Mouse (Mus musculus): ENCODE data around the gene Myo3b. TPM values are rescaled to one million over a fixed set of nuclear protein-coding genes. Genes with fewer than 3 reads are reported as not detected.

Gene Myo3b
- polyA plus RNA-seq, 1 experiment from 2014 or later, result 0.41 TPM

GRCm38 (mm10) chr2:70167944-70168935 lies 129.3 kb downstream of the Myo3b start:
- 71% methylated on average over 17 of the region's 17 CpGs for WGBS

GRCm38 (mm10) chr2:70170469-70170868 lies 131.5 kb downstream of the Myo3b start:
- no peak overlapping the region for H3K27ac ChIP-seq (ENCODE audit: poor library complexity, severe bottlenecking)
- H3K4me2 ChIP-seq, result no peak overlapping the region
- H3K9me3 ChIP-seq (replicated peaks), result no peaks in the 10 kb centered on the region
- 81% methylated on average over 5 of the region's 5 CpGs for WGBS
- H3K36me3 ChIP-seq, result no peaks in the 10 kb centered on the region
- no peak overlapping the region for H3K4me3 ChIP-seq
- H3K9ac ChIP-seq, result no peak overlapping the region
- no peak for ATAC-seq (ENCODE audit: insufficient number of reproducible peaks, low FRiP score)
- H3K27me3 ChIP-seq (replicated peaks), result no peaks in the 10 kb centered on the region
- H3K4me1 ChIP-seq (replicated peaks), result no peaks in the 10 kb centered on the region

More at GRCm38 (mm10) chr2:70167944-70168935, 129.3 kb downstream of the Myo3b start:
- Histone ChIP-seq H3K27me3 (replicated peaks) (no peaks in the 10 kb centered on the region), H3K4me3 (no peak overlapping the region), H3K27ac (ENCODE audit: poor library complexity, severe bottlenecking) (no peak overlapping the region), H3K9ac (no peak overlapping the region), H3K4me1 (replicated peaks) (no peaks in the 10 kb centered on the region), H3K36me3 (no peaks in the 10 kb centered on the region), H3K4me2 (no peak overlapping the region), H3K9me3 (replicated peaks) (no peaks in the 10 kb centered on the region)
- no peak for ATAC-seq (ENCODE audit: insufficient number of reproducible peaks, low FRiP score)

- no peaks in the 10 kb centered on the region for H3K4me1 ChIP-seq (replicated peaks)
- no peak overlapping the region for H3K9ac ChIP-seq
- no peak overlapping the region for H3K27ac ChIP-seq (ENCODE audit: poor library complexity, severe bottlenecking)
- no peak overlapping the region for H3K4me3 ChIP-seq
- WGBS, result 74% methylated on average over 6 of the region's 6 CpGs
- no peaks in the 10 kb centered on the region for H3K9me3 ChIP-seq (replicated peaks)
- ATAC-seq (ENCODE audit: insufficient number of reproducible peaks, low FRiP score), result no peak
- H3K27me3 ChIP-seq (replicated peaks), result no peaks in the 10 kb centered on the region
- no peak overlapping the region for H3K4me2 ChIP-seq
- no peaks in the 10 kb centered on the region for H3K36me3 ChIP-seq
These were observed 138.1 kb downstream of the Myo3b start for GRCm38 (mm10) chr2:70176823-70177708.

- H3K27ac ChIP-seq (ENCODE audit: poor library complexity, severe bottlenecking), result no peak overlapping the region
- 80% methylated on average over 5 of the region's 5 CpGs for WGBS
These were observed 138.7 kb downstream of the Myo3b start for GRCm38 (mm10) chr2:70177709-70178030.

DNA sequence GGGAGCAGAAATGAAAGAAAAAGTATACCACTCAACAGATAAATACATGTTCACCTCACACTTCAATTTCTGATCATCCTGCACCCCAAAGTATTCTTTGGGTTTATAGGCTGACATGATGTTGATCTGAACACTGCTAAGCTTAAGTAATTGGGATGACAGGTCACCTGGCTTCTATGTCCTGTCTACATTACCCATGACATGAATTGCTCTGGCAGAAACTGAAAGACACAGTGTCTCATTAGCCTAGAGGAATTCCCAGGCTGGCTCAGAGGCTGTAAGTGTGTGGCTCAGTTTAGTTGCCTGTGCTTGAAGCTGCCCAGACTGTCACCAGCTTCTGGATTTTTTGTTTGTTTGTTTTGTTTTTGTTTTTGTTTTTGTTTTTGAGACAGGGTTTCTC lies 139.3 kb downstream of the Myo3b start:
- H3K27me3 ChIP-seq (replicated peaks), result no peaks in the 10 kb centered on the region
- no peak overlapping the region for H3K9ac ChIP-seq
- H3K4me1 ChIP-seq (replicated peaks), result no peaks in the 10 kb centered on the region
- H3K4me2 ChIP-seq, result no peak overlapping the region
- no peaks in the 10 kb centered on the region for H3K9me3 ChIP-seq (replicated peaks)
- H3K4me3 ChIP-seq, result no peak overlapping the region
- no peak overlapping the region for H3K27ac ChIP-seq (ENCODE audit: poor library complexity, severe bottlenecking)
- no peak for ATAC-seq (ENCODE audit: insufficient number of reproducible peaks, low FRiP score)
- H3K36me3 ChIP-seq, result no peaks in the 10 kb centered on the region

More at GRCm38 (mm10) chr2:70177709-70178030, 138.7 kb downstream of the Myo3b start:
- H3K9me3 ChIP-seq (replicated peaks), result no peaks in the 10 kb centered on the region
- no peak overlapping the region for H3K4me3 ChIP-seq
- ATAC-seq (ENCODE audit: insufficient number of reproducible peaks, low FRiP score), result no peak
- H3K36me3 ChIP-seq, result no peaks in the 10 kb centered on the region
- H3K9ac ChIP-seq, result no peak overlapping the region
- no peaks in the 10 kb centered on the region for H3K27me3 ChIP-seq (replicated peaks)
- no peaks in the 10 kb centered on the region for H3K4me1 ChIP-seq (replicated peaks)
- no peak overlapping the region for H3K4me2 ChIP-seq

DNA sequence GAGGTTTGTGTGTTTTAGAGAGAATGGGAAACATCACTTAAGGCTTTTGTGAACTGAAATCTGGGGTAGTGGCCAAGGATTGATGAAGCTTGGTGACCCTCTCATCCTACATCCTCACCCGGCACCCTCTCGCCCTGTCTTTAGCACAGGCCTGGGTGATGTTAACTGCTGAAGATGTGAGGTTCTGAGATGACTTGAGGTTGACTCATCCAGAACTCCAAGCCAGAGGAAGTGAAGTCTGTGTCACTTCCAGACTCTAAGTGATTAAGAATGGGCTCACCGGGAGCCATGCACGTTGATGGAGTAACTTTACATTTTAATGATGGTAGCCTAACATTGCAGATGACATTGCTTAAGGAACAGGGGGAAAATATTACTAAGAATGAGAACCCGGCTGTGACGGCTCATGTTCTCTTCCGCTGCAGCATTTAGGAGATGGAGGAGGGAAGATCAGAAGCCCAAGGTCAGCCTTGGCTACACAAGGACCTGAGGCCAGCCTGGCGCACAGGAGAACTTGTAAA lies 143.3 kb downstream of the Myo3b start:
- Histone ChIP-seq H3K27me3 (replicated peaks) (no peaks in the 10 kb centered on the region), H3K9ac (no peak overlapping the region), H3K36me3 (no peaks in the 10 kb centered on the region), H3K4me2 (no peak overlapping the region), H3K4me3 (no peak overlapping the region), H3K4me1 (replicated peaks) (no peaks in the 10 kb centered on the region), H3K9me3 (replicated peaks) (no peaks in the 10 kb centered on the region), H3K27ac (ENCODE audit: poor library complexity, severe bottlenecking) (no peak overlapping the region)
- 85% methylated on average over 8 of the region's 8 CpGs for WGBS
- no peak for ATAC-seq (ENCODE audit: insufficient number of reproducible peaks, low FRiP score)

DNA sequence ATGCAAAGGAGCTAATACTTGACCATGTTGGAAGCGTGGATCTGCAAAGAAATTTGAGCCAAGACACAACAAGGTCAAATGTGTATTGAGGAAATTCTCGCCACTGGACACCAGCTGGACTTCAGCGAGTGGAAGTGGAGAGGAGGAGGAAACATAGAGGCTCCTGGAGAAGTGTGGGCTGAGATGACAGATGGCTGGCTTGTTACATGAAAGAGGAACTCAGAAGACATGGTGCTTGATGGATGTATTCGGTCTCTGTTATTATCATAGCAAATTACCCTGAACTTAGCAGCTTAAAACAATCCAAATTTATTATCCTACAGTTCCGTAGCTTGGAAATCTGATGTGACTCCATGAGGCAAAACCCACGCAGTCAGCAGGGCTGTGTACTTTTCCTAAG lies 148.1 kb downstream of the Myo3b start:
- Histone ChIP-seq H3K27me3 (replicated peaks) (no peaks in the 10 kb centered on the region), H3K4me2 (no peak overlapping the region)
- WGBS, result 77% methylated on average over 6 of the region's 6 CpGs

GRCm38 (mm10) chr2:70195418-70196248 lies 156.7 kb downstream of the Myo3b start:
- Histone ChIP-seq H3K9me3 (replicated peaks) (no peaks in the 10 kb centered on the region), H3K27ac (ENCODE audit: poor library complexity, severe bottlenecking) (no peak overlapping the region), H3K4me2 (no peak overlapping the region), H3K4me3 (no peak overlapping the region), H3K4me1 (replicated peaks) (peaks cover 7% of the 10 kb centered on the region; the same call in 1 of the 2 replicates), H3K36me3 (no peaks in the 10 kb centered on the region), H3K27me3 (replicated peaks) (no peaks in the 10 kb centered on the region), H3K9ac (no peak overlapping the region)
- no peak for ATAC-seq (ENCODE audit: insufficient number of reproducible peaks, low FRiP score)
- 40% methylated on average over 9 of the region's 9 CpGs for WGBS

More for the DNA sequence above, 148.1 kb downstream of the Myo3b start:
- Histone ChIP-seq H3K27ac (ENCODE audit: poor library complexity, severe bottlenecking) (no peak overlapping the region), H3K4me1 (replicated peaks) (no peaks in the 10 kb centered on the region), H3K9ac (no peak overlapping the region), H3K9me3 (replicated peaks) (no peaks in the 10 kb centered on the region), H3K4me3 (no peak overlapping the region), H3K36me3 (no peaks in the 10 kb centered on the region)
- no peak for ATAC-seq (ENCODE audit: insufficient number of reproducible peaks, low FRiP score)

DNA sequence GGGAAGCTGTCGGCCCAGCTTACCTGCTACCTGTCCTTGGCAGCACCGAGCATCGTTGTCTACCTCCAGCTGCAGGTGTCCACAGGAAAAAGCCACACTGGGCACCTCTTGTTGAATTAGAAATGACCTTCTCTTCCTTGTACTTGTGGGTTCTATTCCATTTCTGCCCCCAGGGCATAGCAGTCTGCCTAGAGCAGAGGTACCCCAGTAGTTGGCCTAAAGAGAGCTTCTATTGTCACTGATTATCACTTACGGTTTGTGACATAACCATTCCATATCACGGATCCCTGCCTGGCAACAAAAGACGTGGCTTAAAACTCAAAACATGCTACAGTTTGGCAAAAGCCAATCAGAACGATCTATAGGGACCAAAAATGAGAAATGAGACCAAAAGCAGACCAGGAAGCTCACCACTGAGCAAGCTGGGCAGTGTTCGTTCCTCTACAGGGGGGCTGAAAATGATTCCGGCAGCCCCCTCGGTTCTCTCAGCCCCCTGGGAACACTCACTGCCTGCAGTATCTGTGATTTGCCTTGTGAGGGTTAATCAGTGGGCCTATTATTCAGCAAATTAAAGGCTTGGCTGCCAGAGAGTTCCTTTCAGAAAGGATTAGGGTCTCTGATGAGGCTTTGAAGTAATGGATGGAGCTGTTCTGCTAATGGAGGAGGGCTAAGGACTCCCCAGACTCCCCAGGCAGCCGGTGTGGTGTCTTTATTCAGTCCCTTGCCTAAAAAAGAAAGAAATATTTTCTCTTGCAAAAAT lies 163.1 kb downstream of the Myo3b start:
- Histone ChIP-seq H3K27ac (ENCODE audit: poor library complexity, severe bottlenecking) (no peak overlapping the region), H3K9me3 (replicated peaks) (no peaks in the 10 kb centered on the region), H3K9ac (no peak overlapping the region), H3K36me3 (no peaks in the 10 kb centered on the region), H3K4me2 (no peak overlapping the region), H3K4me1 (replicated peaks) (no peaks in the 10 kb centered on the region), H3K27me3 (replicated peaks) (peaks cover 19% of the 10 kb centered on the region; the same call in 1 of the 2 replicates), H3K4me3 (no peak overlapping the region)
- no peak for ATAC-seq (ENCODE audit: insufficient number of reproducible peaks, low FRiP score)
- 44% methylated on average over 11 of the region's 11 CpGs for WGBS

- ATAC-seq (ENCODE audit: insufficient number of reproducible peaks, low FRiP score), result no peak
- Histone ChIP-seq H3K36me3 (no peaks in the 10 kb centered on the region), H3K9ac (no peak overlapping the region), H3K9me3 (replicated peaks) (no peaks in the 10 kb centered on the region), H3K27me3 (replicated peaks) (peaks cover 19% of the 10 kb centered on the region; the same call in 1 of the 2 replicates), H3K4me2 (no peak overlapping the region), H3K27ac (ENCODE audit: poor library complexity, severe bottlenecking) (no peak overlapping the region), H3K4me3 (no peak overlapping the region), H3K4me1 (replicated peaks) (no peaks in the 10 kb centered on the region)
- WGBS, result 47% methylated on average over 8 of the region's 8 CpGs
These were observed 163.7 kb downstream of the Myo3b start for GRCm38 (mm10) chr2:70202578-70203167.

Measured in heart, embryonic 12.5 days (tissue).